Mouse (Mus musculus) adrenal gland, adult (tissue): Measurements from ENCODE around the gene Csmd2.
"Not testable (repeated sequence)": the region's sequence is repeated elsewhere in the genome, so short reads cannot be mapped to it uniquely, and the experiment has no call there.

Source experiments
- DNase-seq, 2 experiments: peaks; one replicate each; pipeline ENCODE4 v3.0.0; 2022 to 2023; ENCODE audit warnings: low spot score in 1 of 2; ENCODE audit not compliant: inconsistent age in 2 of 2

The Csmd2 gene

GRCm38 (mm10) chr4:128607661-128608060 is 620.0 kb downstream of the Csmd2 start:
- DNase-seq: no peak

DNA sequence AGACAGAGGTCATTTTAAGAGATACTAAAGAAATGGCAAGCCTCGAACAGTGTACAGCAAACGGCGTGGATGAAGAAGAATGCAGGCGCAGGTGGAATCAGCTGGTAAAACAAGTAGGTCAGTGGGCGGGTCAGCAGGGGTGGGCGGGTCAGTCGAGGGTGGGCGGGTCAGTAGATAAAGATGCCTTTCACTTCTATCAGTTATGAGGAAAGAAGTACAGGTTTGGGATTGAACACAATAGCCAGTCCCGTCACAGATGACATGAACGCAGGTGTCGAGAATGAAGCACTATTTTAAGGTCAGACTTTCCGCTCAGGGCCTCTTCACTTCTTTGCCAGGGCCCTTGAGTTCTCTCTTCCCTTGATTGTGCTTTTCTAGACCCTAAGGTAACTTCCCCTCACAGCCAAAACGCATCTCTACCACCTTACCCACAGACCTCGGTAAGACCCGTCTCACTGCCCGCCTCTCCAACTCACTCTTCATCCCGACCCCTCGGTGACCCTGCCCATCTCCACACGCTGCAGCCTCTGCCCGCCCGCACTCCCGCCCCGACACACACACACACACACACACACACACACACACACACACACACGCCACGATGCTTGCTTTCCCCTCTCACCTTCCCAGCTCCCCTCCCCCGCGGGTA is 621.7 kb downstream of the Csmd2 start:
- peak in 1 of 2 experiments; percentile 40 for DNase-seq

DNA sequence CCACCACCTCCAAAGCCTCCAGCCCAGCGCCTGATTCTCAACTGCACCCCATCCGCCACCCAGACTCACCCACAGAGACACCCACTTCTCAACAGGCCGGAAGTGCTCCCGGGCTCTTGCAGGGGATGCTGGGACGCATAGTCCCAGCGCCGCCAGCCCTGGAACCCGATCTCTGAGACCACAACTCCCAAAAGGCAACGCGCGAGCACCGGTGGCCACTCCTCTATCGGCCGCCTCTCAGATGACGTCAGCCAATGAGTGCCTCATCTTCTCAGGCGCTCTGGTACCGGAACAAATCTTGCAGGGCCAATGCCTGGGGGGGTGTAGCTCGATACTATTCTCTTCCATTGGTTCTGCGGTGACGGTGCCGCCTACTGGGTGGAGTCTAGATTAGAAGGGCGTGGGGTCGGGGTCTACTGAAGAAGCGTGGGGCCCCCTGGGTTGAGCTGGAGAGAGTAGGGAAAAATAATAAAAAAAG is 622.3 kb downstream of the Csmd2 start, which contains the start of gene Zscan20:
TSS of gene Zscan20 (minus strand) at position 174 of the 478 bp plus-strand sequence.
- peak; percentile 98 to 99 for DNase-seq

DNA sequence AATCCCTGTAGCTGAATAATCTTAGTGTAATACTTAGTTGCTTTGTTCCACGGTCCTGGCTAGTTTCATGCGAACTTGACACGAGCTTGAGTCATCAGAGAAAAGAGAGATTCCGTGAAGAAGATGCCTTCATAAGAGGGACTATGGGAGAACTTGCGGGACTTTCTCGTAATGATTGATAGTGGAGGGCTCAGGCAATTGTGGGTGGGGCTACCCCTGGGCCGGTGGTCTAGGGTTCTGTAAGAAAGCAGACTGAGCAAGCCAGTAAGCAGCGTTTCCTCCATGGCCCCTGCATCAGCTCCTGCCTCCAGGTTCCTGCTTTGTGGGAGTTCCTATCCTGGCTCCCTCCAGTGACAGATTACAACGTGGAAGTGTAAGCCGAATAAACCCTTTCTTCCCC is 623.0 kb downstream of the Csmd2 start:
- DNase-seq: peak; percentile 48 to 70

DNA sequence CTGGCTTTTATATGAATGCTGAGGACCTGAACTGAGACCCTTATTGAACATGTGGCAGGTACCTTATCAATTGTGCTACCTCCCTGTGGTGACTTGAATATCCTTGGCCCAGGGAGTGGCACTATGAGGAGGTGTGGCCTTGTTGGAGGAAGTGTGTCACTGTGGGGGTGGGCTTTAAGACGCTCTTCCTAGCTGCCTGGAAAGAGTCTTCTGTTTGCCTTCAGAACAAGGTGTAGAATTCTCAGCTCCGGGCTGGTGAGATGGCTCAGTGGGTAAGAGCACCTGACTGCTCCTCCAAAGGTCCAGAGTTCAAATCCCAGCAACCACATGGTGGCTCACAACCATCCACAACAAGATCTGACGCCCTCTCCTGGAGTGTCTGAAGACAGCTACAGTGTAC is 624.1 kb downstream of the Csmd2 start:
- DNase-seq: not testable (repeated sequence)

- DNase-seq: peak; percentile 37 to 82
These were observed 625.7 kb downstream of the Csmd2 start for GRCm38 (mm10) chr4:128613326-128613725.

GRCm38 (mm10) chr4:128615761-128616160 is 628.1 kb downstream of the Csmd2 start:
- DNase-seq: no peak
